Mouse (Mus musculus): ENCODE results near the gene Tmed2. TPM values are rescaled to one million over a fixed set of nuclear protein-coding genes. Genes with fewer than 3 reads are reported as not detected.
"Not testable (repeated sequence)": the region's sequence is repeated elsewhere in the genome, so short reads cannot be mapped to it uniquely, and the experiment has no call there.

Tmed2 gene
- polyA plus RNA-seq, 1 experiment, result 142 TPM

DNA sequence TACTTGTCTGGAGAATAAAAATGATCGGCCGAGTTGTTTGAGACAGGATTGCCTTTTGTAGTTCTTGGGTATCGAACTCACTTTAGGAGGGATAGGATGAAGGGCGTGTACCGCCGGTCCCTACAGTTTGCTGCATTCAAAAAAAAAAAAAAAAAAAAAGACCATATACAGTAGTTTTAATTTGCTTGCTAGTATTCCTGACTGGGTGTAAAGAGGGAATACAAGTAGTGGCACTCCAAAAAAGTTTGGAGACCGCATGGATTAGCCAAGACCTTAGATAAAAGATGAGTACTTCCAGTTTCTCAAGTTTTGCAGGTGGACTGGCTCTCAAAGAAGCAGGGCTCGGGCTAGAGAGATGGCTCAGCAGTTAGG is 1.1 kb downstream of the Tmed2 start:
- DNase-seq (ENCODE audit: low read depth), result no peak
- TF ChIP-seq CTCF (IDR thresholded peaks at IDR 0.05; ENCODE audit: borderline replicate concordance, extremely low read depth, insufficient read depth, insufficient read length) (no peak), POLR2A (IDR thresholded peaks at IDR 0.05; ENCODE audit: borderline replicate concordance, extremely low read depth, insufficient read depth, insufficient read length, poor library complexity, severe bottlenecking) (no peak)

DNA sequence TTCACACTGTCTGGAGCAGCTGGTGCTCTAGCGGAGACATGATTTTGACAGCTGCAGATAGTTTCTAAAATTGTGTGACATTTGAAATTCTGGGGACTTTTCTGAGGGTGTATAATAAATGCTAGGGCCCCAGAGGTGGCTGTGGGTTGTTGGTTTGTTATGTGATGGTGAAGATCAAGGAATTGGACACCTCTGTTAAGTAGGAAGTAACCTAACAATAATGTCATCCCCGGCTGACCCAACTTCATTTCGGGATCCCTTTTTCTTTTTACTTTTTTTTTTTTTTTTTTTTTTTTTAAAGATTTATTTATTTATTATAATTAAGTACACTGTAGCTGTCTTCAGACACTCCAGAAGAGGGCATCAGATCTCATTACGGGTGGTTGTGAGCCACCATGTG is 10.2 kb downstream of the Tmed2 start:
- DNase-seq (ENCODE audit: low read depth), result not testable (repeated sequence)

DNA sequence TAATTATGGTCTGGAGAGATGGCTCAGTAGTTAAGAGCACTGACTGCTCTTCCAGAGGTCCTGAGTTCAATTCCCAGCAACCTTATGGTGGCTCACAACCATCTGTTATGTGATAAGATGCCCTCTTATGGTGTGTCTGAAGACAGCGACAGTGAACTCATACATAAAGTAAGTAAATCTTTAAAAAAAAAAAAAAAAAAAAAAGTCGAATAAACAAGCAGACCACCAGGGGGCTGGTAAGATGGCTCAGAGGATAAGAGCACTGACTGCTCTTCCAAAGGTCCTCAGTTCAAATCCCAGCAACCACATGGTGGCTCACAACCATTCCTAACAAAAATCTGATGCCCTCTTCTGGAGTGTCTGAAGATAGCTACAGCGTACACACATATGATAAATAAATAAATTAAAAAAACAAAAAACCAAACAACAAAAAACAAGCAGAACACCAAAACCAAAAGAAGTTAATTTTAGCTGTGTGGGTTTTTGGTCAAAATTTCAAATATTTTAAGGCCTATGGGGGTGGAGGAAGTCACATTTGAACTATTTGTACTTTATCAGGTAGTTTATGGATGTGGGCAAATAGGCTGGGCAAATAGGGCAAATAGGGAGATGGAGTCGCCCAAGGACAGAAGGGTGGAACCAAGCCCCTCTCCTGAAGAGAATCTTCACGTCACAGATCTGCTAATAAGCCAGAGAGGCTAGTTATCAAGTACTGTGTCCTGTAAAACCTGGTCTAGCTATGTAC is 11.0 kb downstream of the Tmed2 start:
- DNase-seq (ENCODE audit: low read depth), result not testable (repeated sequence)

DNA sequence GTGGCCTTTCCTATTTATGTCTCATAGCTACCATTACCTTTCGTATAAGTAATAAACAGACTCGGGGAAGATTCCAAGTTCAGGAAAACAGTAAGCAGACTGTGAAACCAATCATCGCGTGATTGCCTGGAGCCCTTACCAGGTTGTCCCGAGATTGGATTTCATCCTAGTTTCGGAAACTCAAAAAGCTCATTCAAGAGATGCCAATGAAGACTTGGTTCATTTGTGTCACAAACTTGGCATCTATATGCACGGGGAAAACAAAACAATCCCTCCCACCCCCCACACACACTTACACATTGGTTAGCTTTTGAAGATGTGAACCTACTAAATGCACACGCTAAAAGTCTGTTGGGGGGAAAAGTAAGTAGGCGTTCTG is 11.6 kb downstream of the Tmed2 start:
- TF ChIP-seq CTCF (IDR thresholded peaks at IDR 0.05; ENCODE audit: borderline replicate concordance, extremely low read depth, insufficient read depth, insufficient read length), result no peak
- no peak for TF ChIP-seq POLR2A (IDR thresholded peaks at IDR 0.05; ENCODE audit: borderline replicate concordance, extremely low read depth, insufficient read depth, insufficient read length, poor library complexity, severe bottlenecking)
- DNase-seq (ENCODE audit: low read depth), result peak; percentile 54

DNA sequence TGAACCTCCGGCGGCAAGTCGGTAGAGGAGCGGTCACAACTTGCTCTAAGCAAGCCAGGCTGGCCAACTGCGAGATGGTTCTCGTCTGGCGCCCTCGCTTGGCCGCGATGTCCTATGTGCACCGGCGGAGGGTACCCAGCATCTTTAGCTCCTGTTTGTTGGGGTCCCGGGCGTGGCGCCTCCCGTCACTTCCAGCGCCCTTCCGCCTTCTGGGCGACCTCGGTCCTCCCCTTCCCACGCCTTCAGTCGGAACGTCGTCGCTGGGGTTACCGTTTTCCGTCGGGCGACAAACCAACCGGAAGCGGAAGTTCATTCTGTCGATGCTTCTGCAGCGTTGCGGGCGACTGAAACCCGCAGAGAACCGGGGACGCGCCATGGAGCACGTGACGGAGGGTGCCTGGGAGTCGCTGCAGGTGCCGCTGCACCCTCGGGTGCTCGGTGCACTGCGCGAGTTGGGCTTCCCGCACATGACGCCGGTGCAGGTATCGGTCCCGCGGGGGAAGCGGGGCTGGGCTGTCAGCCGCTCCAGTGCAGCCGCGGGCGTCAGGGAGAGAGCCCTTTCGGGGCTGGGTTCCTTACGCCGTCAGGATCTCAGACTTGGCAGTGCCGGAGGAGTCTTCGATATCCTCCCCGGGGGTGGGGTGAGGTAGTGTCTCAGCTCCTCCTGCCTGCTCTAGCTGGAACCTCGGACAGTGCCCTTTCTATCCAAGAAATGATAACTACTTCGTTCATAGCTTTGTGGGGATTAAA is 12.2 kb downstream of the Tmed2 start, which contains the start of gene Ddx55:
Gene Ddx55 (plus strand): TSS at position 307 of the 750 bp plus-strand sequence.
- TF ChIP-seq POLR2A (IDR thresholded peaks at IDR 0.05; ENCODE audit: borderline replicate concordance, extremely low read depth, insufficient read depth, insufficient read length, poor library complexity, severe bottlenecking) (peak; percentile 42; the same call in 1 of the 2 replicates), CTCF (IDR thresholded peaks at IDR 0.05; ENCODE audit: borderline replicate concordance, extremely low read depth, insufficient read depth, insufficient read length) (peak; percentile 30; the same call in 1 of the 2 replicates)
- DNase-seq (ENCODE audit: low read depth), result peak; percentile 97

DNA sequence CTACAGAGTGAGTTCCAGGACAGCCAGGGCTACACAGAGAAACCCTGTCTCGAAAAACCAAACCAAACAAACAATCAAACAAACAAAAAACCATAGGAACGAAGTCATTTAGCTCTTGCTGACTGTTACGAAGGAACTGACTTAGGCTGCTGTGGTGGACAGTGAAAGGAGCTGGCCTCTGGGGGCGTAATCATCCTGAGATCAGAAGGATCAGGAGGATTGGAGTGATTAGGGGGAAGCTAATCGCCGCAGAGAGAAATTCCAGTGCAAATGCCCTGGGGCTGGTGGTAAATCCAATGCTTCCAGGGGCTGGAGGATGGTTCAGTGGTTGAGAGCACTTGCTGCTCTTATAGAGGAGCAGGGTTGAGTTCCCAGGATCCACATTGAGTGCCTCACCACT is 13.1 kb downstream of the Tmed2 start:
- no peak for DNase-seq (ENCODE audit: low read depth)
- TF ChIP-seq CTCF (IDR thresholded peaks at IDR 0.05; ENCODE audit: borderline replicate concordance, extremely low read depth, insufficient read depth, insufficient read length) (no peak), POLR2A (IDR thresholded peaks at IDR 0.05; ENCODE audit: borderline replicate concordance, extremely low read depth, insufficient read depth, insufficient read length, poor library complexity, severe bottlenecking) (no peak)

DNA sequence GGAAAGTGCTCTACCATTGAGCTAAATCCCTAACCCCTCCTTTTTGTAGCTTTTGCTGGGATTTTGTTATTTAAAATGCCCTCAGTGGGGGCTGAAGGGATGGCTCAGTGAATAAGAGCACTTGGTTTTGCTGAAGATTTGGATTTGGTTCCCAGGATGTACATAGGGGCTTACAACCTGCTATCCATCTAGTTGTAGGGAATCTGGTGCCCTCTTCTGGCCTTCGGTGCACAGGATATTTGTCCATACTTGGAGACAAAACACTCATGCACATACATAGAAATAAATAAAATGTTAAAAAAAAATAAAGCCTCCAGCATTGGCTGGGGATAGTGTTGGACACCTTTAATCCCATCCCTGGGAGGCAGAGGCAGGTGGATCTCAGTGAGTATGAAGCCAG is 14.7 kb downstream of the Tmed2 start:
- TF ChIP-seq CTCF (IDR thresholded peaks at IDR 0.05; ENCODE audit: borderline replicate concordance, extremely low read depth, insufficient read depth, insufficient read length) (peak; percentile 37; the same call in 1 of the 2 replicates), POLR2A (IDR thresholded peaks at IDR 0.05; ENCODE audit: borderline replicate concordance, extremely low read depth, insufficient read depth, insufficient read length, poor library complexity, severe bottlenecking) (no peak)

DNA sequence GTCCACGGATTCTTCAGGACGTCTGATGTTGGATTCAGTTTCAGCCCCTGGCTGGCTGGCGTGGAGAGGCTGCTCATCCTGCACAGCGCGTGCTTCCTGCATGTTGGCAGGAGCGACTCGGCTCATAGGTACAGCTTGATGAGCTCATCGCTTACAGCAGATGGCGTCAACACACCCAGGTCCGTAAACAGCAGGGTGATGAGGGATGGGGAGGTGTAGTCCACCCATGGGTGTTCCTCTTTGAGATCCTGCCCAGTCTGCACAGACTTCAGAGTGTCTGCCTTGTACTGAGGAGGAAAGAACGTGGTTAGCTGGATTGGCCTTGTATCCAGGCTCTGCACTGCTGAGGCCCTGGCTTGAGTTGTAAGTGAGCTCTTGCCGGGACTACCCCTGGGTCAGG is 30.6 kb downstream of the Tmed2 start:
- DNase-seq (ENCODE audit: low read depth), result no peak

More for the DNA sequence above, 14.7 kb downstream of the Tmed2 start:
- DNase-seq (ENCODE audit: low read depth), result peak; percentile 58

DNA sequence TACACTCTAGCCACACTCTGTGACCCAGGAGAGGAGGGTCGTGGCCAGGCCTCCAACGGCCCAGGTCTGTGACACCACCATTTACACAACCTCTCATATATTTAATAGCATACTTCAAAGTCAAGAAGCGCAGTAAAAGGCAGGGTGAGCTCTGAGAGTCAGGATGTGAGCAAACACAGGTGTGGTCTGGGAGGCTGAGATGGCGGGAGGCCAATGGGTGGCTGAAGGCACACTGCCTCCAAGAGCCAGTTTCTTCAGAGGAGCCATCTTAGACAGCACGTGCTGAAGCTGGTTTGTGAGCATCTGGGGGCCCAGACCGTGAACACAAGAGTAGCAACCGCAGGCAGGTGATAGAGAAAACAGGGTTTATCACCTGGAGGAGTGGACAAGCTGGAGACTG is 35.0 kb downstream of the Tmed2 start:
- TF ChIP-seq CTCF (IDR thresholded peaks at IDR 0.05; ENCODE audit: borderline replicate concordance, extremely low read depth, insufficient read depth, insufficient read length) (no peak), POLR2A (IDR thresholded peaks at IDR 0.05; ENCODE audit: borderline replicate concordance, extremely low read depth, insufficient read depth, insufficient read length, poor library complexity, severe bottlenecking) (no peak)
- no peak for DNase-seq (ENCODE audit: low read depth)

More for the DNA sequence above, 30.6 kb downstream of the Tmed2 start:
- TF ChIP-seq POLR2A (IDR thresholded peaks at IDR 0.05; ENCODE audit: borderline replicate concordance, extremely low read depth, insufficient read depth, insufficient read length, poor library complexity, severe bottlenecking) (no peak), CTCF (IDR thresholded peaks at IDR 0.05; ENCODE audit: borderline replicate concordance, extremely low read depth, insufficient read depth, insufficient read length) (no peak)

DNA sequence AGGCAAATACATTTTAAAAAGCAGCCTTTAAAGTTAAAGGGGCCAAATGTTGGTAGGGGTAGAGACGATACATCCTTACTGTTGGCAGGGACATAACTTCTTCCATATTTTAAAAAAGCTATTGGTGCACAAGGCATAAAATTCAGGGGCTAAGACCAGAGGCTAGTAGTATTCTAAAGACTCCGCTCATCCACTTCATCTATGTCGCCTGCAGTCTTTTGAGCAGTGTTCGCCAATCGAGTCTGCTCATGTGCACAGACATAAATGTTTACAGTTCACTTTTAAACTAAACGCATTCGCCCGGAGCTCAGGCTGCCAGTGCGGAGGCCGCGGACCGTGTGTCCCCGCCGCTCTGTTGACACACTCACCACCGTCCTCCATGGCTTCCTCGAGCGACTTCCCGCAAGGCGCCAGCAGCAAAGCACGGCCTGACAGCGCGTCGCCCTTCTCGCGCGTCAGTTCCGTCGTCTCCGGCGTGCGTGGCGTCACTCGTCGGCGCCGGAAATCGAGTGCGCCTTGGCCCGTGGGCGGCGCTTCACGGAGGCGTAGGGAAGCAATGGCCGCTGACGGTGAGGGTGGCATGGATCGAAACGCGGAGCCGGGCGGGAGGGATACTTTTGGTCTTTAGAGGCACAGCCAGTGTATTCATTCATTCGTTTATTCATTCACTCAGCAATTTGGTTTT is 38.3 kb downstream of the Tmed2 start, which contains the start of the genes Eif2b1 and Gtf2h3:
Gene Eif2b1 (minus strand): TSS at position 499 of the 685 bp plus-strand sequence.
Gene Gtf2h3 (plus strand): TSS at position 508 of the 685 bp plus-strand sequence.
- peak; percentile 99 for DNase-seq (ENCODE audit: low read depth)
- no peak for TF ChIP-seq CTCF (IDR thresholded peaks at IDR 0.05; ENCODE audit: borderline replicate concordance, extremely low read depth, insufficient read depth, insufficient read length)
- peak; percentile 71; the same call in 1 of the 2 replicates for TF ChIP-seq POLR2A (IDR thresholded peaks at IDR 0.05; ENCODE audit: borderline replicate concordance, extremely low read depth, insufficient read depth, insufficient read length, poor library complexity, severe bottlenecking)

DNA sequence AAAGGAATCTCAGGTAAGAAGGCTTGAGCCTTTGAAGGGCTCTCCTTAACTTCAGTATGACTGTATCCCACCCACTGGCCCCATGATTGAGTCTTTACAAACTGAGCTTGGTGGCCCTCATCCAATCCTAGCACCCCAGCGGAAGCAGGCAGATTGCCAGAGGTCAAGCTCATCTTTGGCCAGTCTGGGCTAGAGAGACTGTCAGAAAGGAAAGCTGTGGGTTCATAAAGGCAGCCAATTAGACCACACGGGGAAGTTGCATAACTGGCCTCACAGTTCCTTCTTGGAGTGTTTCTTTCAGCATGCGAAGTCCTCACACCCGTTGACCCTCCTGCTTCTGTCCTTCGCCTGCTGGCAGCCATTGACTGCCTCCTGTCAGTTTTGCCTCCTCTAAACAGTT is 42.0 kb downstream of the Tmed2 start:
- TF ChIP-seq POLR2A (IDR thresholded peaks at IDR 0.05; ENCODE audit: borderline replicate concordance, extremely low read depth, insufficient read depth, insufficient read length, poor library complexity, severe bottlenecking) (no peak), CTCF (IDR thresholded peaks at IDR 0.05; ENCODE audit: borderline replicate concordance, extremely low read depth, insufficient read depth, insufficient read length) (no peak)
- no peak for DNase-seq (ENCODE audit: low read depth)

Data from brain, embryonic 14.5 days (tissue).